Mouse (Mus musculus): Measurements from ENCODE around the gene Gfer.

Gene Gfer

GRCm38 (mm10) chr17:24696011-24696697 is at the start of gene Gfer, which contains the start of gene Noxo1:
Gene Gfer, minus strand, starts transcription at chr17:24696156.
Gene Noxo1, plus strand, starts transcription at chr17:24696234.
- peak in 1 of 2 experiments; percentile 47 for DNase-seq (ENCODE audit: low read depth in 1 of 2, low spot score in 2 of 2)

- DNase-seq (ENCODE audit: low read depth in 1 of 2, low spot score in 2 of 2): no peak
Measured at GRCm38 (mm10) chr17:24744381-24744780, 48.4 kb upstream of the Gfer start.

DNA sequence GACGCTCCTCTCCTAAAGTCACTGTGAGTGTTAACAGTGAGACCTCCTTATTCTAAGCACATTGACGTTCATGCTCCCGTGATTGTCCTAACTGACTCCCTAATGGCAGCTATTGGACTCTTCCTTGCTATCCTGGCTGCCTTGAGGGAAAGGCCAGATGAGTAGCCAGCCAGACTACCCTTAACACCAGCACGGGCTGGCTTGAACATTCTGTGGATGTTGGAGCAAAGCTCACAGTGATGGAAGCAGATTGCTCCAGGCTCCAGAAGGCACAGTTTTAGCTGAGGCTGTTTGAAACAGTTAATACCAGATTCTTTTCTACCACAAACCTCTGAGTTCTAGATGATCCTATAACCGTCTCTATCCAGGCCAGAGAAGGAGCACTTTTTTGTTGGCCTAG is 47.9 kb upstream of the Gfer start:
- DNase-seq (ENCODE audit: low read depth in 1 of 2, low spot score in 2 of 2): no peak

DNA sequence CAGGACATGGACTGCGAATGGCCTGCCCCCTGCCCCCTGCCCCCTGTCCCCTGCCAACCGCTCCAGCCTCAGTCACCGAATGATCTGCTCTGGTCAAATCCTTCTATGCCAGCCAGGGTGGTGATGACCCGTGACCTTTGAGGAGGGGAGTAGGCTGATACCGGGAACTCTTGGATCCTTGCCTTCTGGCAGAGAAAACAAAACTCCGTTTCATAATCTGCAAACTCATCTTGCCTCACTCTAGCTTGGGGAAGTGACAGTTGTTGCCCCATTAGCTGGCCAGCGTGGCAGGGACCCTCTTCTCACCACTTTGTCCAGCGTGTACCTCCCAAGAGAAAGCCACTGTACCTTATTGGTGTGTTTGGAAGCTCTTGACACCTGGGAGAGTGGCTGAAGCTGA is 46.4 kb upstream of the Gfer start:
- peak in 1 of 2 experiments; percentile 30 for DNase-seq (ENCODE audit: low read depth in 1 of 2, low spot score in 2 of 2)

DNA sequence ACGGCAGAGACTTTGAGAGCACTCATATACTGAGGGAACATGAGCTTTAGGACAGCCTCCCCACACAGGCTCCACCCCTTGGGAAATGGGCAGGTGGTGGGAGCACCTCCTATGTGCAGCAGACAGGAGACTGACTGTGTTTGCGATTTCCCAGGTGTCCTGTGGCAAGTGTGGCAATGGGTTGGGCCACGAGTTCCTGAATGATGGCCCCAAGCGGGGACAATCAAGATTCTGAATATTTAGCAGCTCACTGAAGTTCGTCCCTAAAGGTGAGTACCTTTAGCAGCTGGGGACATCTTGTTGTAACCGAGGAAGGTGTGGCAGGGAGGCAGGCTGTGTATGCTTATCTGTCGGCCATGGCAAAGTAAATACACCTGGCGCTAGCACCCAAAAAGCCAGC is 44.0 kb upstream of the Gfer start:
- no peak for DNase-seq (ENCODE audit: low read depth in 1 of 2, low spot score in 2 of 2)

- no peak for DNase-seq (ENCODE audit: low read depth in 1 of 2, low spot score in 2 of 2)
Measured at GRCm38 (mm10) chr17:24738238-24738637, 42.3 kb upstream of the Gfer start.

DNA sequence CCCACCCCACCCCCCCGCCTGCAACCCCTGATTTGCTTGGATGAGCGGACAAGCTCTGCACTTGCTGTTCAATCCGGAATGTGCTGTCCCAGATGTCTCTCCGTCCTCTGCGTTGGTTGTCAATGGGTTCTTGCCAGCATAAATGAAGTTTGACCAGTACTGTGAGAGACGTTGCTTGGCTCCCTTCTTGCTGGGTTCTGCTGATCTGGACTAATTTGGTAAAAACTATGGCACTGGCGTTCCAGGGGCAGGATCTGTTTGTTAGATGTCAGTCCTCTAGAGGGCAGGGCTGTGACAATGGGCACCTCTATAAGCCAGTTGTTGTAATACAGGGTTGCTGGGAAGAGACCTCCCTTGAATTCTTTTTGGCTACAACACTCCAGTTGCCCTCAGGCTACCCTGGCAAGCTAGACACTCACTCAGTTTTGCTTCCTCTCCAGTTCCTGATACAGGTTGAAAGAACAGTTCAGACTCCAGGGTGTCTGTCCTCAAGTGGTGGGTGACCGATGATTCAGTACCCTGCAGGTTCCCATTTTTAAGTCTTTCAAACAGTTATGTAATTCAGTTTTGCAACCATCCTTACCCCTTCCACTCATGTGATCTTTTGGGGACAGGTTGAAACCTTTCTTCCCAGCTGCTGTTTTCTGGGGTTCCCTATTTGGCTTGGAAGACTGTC is 41.3 kb upstream of the Gfer start:
- DNase-seq (ENCODE audit: low read depth in 1 of 2, low spot score in 2 of 2): peak; percentile 58 to 76

GRCm38 (mm10) chr17:24736330-24737051 is 40.5 kb upstream of the Gfer start, which contains the start of gene Msrb1:
Gene Msrb1, plus strand, starts transcription at chr17:24736642.
- peak; percentile 97 for DNase-seq (ENCODE audit: low read depth in 1 of 2, low spot score in 2 of 2)

- DNase-seq (ENCODE audit: low read depth in 1 of 2, low spot score in 2 of 2): no peak
Measured at GRCm38 (mm10) chr17:24735446-24735845, 39.5 kb upstream of the Gfer start.

DNA sequence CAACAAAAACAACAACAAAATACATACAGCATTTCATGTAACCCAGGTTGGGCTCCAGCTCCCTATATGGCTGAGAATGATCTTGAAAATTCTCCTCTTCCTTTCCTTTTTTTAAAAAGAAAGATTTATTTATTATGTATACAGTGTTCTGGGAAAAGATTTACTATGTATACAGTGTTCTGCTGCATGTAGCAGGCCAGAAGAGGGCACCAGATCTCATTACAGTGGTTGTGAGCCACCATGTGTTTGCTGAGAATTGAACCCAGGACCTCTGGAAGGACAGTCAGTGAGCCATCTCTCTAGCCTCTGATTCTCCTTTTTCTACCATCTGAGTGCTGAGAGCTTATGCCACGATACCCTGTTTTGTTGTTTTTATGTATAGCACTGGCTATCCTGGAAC is 38.6 kb upstream of the Gfer start:
- DNase-seq (ENCODE audit: low read depth in 1 of 2, low spot score in 2 of 2): no peak

- no peak for DNase-seq (ENCODE audit: low read depth in 1 of 2, low spot score in 2 of 2)
Measured at GRCm38 (mm10) chr17:24733434-24734050, 37.6 kb upstream of the Gfer start.

GRCm38 (mm10) chr17:24732233-24732935 is 36.4 kb upstream of the Gfer start:
- DNase-seq (ENCODE audit: low read depth in 1 of 2, low spot score in 2 of 2): no peak

DNA sequence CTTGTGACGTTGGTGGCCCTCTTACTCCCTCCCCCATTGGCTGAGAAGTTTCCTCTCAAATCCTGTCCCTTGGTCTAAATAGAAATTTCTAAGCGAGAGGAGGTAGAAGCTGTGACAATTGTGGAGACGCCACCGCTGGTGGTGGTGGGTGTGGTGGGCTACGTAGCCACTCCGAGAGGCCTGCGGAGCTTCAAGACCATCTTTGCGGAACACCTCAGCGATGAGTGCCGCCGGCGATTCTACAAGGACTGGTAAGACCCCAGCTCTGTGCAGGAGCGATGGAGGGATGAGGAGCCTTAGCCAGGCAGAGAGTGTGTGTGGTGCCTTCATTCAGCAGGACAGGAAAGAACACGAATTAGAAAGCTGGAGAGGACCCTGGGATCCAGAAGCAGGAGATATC is 34.8 kb upstream of the Gfer start:
- no peak for DNase-seq (ENCODE audit: low read depth in 1 of 2, low spot score in 2 of 2)

DNA sequence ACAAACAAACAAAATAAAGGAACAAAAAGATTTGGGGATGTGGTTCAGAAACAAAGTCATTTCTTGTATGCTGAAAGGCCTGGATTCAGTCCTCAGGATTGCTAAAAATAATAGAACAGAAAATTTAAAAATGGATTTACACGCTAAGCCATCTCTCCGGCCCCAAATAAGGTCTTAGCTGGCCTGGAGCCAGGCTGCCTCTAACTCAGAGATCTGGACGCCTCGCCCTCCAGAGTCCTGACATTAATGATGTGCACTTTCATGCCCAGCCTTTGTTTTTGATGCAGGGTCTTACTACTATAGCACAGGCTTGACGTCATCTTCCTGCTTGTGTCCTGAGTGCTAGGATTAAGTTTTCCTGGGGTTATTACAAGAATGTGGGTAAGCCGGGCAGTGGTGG is 33.1 kb upstream of the Gfer start:
- DNase-seq (ENCODE audit: low read depth in 1 of 2, low spot score in 2 of 2): no peak

DNA sequence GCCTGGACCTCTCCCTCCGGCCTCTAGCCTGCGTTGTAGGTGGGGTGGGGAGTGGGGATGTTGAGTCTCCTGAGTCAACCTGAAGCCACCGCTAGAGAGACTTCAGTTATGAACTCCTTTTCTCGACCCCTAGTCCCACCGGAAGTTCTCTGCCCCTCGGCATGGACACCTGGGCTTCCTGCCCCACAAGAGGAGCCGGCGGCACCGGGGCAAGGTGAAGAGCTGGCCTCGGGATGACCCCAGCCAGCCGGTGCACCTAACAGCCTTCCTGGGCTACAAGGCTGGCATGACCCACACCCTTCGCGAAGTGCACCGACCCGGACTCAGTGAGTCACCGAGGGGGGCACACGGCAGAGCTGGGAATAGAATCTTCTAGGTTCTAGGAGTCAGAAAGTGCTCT is 32.2 kb upstream of the Gfer start:
- DNase-seq (ENCODE audit: low read depth in 1 of 2, low spot score in 2 of 2): no peak

GRCm38 (mm10) chr17:24727618-24728017 is 31.7 kb upstream of the Gfer start, which contains the start of gene Rpl3l:
Gene Rpl3l, plus strand, starts transcription at chr17:24727820.
- no peak for DNase-seq (ENCODE audit: low read depth in 1 of 2, low spot score in 2 of 2)

DNA sequence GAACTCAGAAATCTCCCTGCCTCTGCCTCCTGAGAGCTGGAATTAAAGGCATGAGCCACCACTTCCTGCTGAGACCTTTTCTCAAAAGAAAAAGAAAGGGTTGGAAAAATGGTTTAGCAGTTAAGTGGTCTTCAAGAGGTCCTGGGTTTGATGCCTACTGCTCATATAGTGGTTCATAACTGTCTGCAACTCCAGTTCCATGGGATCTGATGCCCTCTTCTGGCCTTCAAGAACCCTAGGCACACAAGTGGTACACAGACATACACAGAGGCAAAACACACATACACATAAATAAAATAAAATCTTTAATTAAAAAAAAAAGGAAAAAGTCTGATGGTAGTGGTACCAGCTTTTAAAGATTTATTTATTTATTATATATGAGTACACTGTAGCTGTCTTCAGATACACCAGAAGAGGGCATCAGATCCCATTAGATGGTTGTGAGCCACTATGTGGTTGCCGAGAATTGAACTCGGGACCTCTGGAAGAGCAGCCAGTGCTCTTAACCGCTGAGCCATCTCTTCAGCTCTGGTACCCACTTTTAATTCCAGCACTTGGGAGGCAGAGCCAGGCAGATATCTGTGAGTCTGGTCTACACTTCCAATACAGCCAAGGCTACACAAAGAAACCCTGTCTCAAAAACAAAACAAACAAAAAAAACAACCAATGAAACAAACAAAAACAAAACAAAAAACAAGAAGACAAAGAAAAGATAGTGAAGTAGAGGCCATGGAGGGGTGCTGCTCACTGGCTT is 29.9 kb upstream of the Gfer start:
- DNase-seq (ENCODE audit: low read depth in 1 of 2, low spot score in 2 of 2): no peak

GRCm38 (mm10) chr17:24724184-24724583 is 28.2 kb upstream of the Gfer start, which contains the start of gene Ndufb10:
Gene Ndufb10, minus strand, starts transcription at chr17:24724478.
- peak; percentile 90 to 94 for DNase-seq (ENCODE audit: low read depth in 1 of 2, low spot score in 2 of 2)

- no peak for DNase-seq (ENCODE audit: low read depth in 1 of 2, low spot score in 2 of 2)
Measured at GRCm38 (mm10) chr17:24723881-24724180, 27.9 kb upstream of the Gfer start.

All from monocyte, adult 2 months (primary cell).